Mouse (Mus musculus) ES-E14 (cell line): ENCODE measurements around the gene Gfpt1. TPM values are rescaled to one million over a fixed set of nuclear protein-coding genes. Genes with fewer than 3 reads are reported as not detected.
"Not testable (repeated sequence)": the region's sequence is repeated elsewhere in the genome, so short reads cannot be mapped to it uniquely, and the experiment has no call there.

Experiments used
- DNase-seq: peaks from one replicate; pipeline ENCODE4 v3.0.0-alpha.2; 2013; ENCODE audit warnings: low read depth, low spot score
- H3K27ac ChIP-seq: 2 replicates; pipeline ENCODE4 v1.5.1; 2012; ENCODE audit warnings: low read depth, mild to moderate bottlenecking, low read length, moderate library complexity, mixed read lengths; ENCODE audit not compliant: poor library complexity, insufficient read depth, severe bottlenecking
- H3K36me3 ChIP-seq: 2 replicates; pipeline ENCODE4 v1.6.1; 2012; ENCODE audit warnings: mild to moderate bottlenecking, low read length, moderate library complexity, mixed read lengths; ENCODE audit not compliant: control insufficient read depth, poor library complexity, insufficient read depth, severe bottlenecking
- H3K4me1 ChIP-seq, 2 experiments: fragments of 150-350 bp in 1 of 2; sonication (generic) in 1 of 2; 2 replicates each; pipeline ENCODE4 v1.6.1; 2012; ENCODE audit warnings: low read length in 2 of 2, mild to moderate bottlenecking in 1 of 2, mixed read lengths in 1 of 2; ENCODE audit not compliant: control insufficient read depth in 2 of 2, insufficient read depth in 2 of 2, poor library complexity in 1 of 2
- H3K4me3 ChIP-seq, 2 experiments: fragments of 150-350 bp in 1 of 2; sonication (generic) in 1 of 2; 2 replicates each; pipeline ENCODE4 v1.5.1; 2012; ENCODE audit warnings: low read length in 2 of 2, low read depth in 1 of 2, mild to moderate bottlenecking in 1 of 2, mixed read lengths in 1 of 2; ENCODE audit not compliant: insufficient read depth in 1 of 2, poor library complexity in 1 of 2, severe bottlenecking in 1 of 2
- H3K9ac ChIP-seq: 2 replicates; pipeline ENCODE4 v1.6.1; 2012; ENCODE audit warnings: low read depth, mild to moderate bottlenecking, low read length, mixed read lengths; ENCODE audit not compliant: poor library complexity, insufficient read depth, severe bottlenecking
- H3K9me3 ChIP-seq: fragments of 150-350 bp; sonication (generic); 2 replicates; pipeline ENCODE4 v1.6.1; 2012; ENCODE audit warnings: low read depth, mild to moderate bottlenecking, low read length; ENCODE audit not compliant: control insufficient read depth, insufficient read depth
- CHD2 ChIP-seq: IDR thresholded peaks from 2 replicates; pipeline ENCODE4 v1.6.1; 2014; ENCODE audit warnings: mild to moderate bottlenecking, low read depth, low read length, inconsistent platforms
- HCFC1 ChIP-seq: IDR thresholded peaks from 2 replicates; pipeline ENCODE4 v1.6.1; 2012; ENCODE audit warnings: low read length, inconsistent platforms, borderline replicate concordance; ENCODE audit not compliant: insufficient read depth
- MAFK ChIP-seq: IDR thresholded peaks from 2 replicates; pipeline ENCODE4 v1.6.1; 2014; ENCODE audit warnings: mild to moderate bottlenecking, low read depth, low read length, inconsistent platforms; ENCODE audit not compliant: insufficient read depth
- ZC3H11A ChIP-seq: IDR thresholded peaks from 2 replicates; pipeline ENCODE4 v1.6.1; 2012; ENCODE audit warnings: low read depth, mild to moderate bottlenecking, inconsistent platforms, low read length, borderline replicate concordance
- ZNF384 ChIP-seq: IDR thresholded peaks from 2 replicates; pipeline ENCODE4 v1.6.1; 2012; ENCODE audit warnings: low read depth, low read length, inconsistent platforms
- in situ Hi-C, 2 experiments: fragments of 600-800 bp; cut with MboI; formaldehyde crosslinking; loops; one replicate each; pipeline ENCODE4 v1.15.1; 2025; ENCODE audit warnings: low sequenced_read_pairs in 2 of 2, inconsistent platforms in 1 of 2; ENCODE audit not compliant: unreplicated experiment in 2 of 2
- total RNA-seq: library from RNA; depleted of rRNA; stranded (reverse); fragments of 300-350 nt; gene quantifications from 2 replicates; pipeline ENCODE4 v1.2.3, GENCODE M21; 2012

Gene Gfpt1
- total RNA-seq, 1 experiment, result 16.6 TPM

- in situ Hi-C loops, result no loop called here
- no peak for DNase-seq
- H3K9ac ChIP-seq, result no peak overlapping the region
- TF ChIP-seq MAFK, result no peak
- TF ChIP-seq ZC3H11A, result no peak
- no peak for TF ChIP-seq HCFC1
- no peak for TF ChIP-seq ZNF384
- TF ChIP-seq CHD2, result no peak
- H3K4me1 ChIP-seq, result peaks cover 0 to 9% of the 10 kb centered on the region in 2 experiments; a peak in 2 of 4 replicates
- H3K4me3 ChIP-seq, result no peak overlapping the region
- peaks cover 21% of the 10 kb centered on the region for H3K36me3 ChIP-seq
- H3K27ac ChIP-seq, result no peak overlapping the region
- no peaks in the 10 kb centered on the region for H3K9me3 ChIP-seq
These were observed 13.8 kb upstream of the Gfpt1 start for GRCm38 (mm10) chr6:87028881-87029280.

GRCm38 (mm10) chr6:87031310-87031709, 11.3 kb upstream of the Gfpt1 start:
- H3K4me3 ChIP-seq, in situ Hi-C loops, H3K9ac ChIP-seq, DNase-seq, H3K4me1 ChIP-seq, H3K9me3 ChIP-seq, H3K36me3 ChIP-seq, H3K27ac ChIP-seq: not testable (repeated sequence)

GRCm38 (mm10) chr6:87032401-87032800, 10.2 kb upstream of the Gfpt1 start:
- H3K36me3 ChIP-seq, result peaks cover 6% of the 10 kb centered on the region
- no peak overlapping the region for H3K9ac ChIP-seq
- H3K27ac ChIP-seq, result no peak overlapping the region
- TF ChIP-seq HCFC1, result no peak
- TF ChIP-seq ZNF384, result no peak
- no peak for TF ChIP-seq ZC3H11A
- no peak for TF ChIP-seq CHD2
- TF ChIP-seq MAFK, result no peak
- H3K4me3 ChIP-seq, result no peak overlapping the region
- in situ Hi-C loops, result no loop called here
- H3K9me3 ChIP-seq, result no peaks in the 10 kb centered on the region
- 0 out of 4 replicates have a peak, but pooled peaks cover 0 to 2% of the 10 kb centered on the region in 2 experiments for H3K4me1 ChIP-seq
- DNase-seq, result no peak

- H3K9me3 ChIP-seq, result no peaks in the 10 kb centered on the region
- 0 out of 4 replicates have a peak, but pooled peaks cover 0 to 2% of the 10 kb centered on the region in 2 experiments for H3K4me1 ChIP-seq
- in situ Hi-C loops, result no loop called here
- TF ChIP-seq HCFC1 (no peak), CHD2 (no peak), MAFK (no peak), ZC3H11A (no peak), ZNF384 (no peak)
- no peak overlapping the region for H3K9ac ChIP-seq
- no peak overlapping the region for H3K27ac ChIP-seq
- no peaks in the 10 kb centered on the region for H3K36me3 ChIP-seq
- DNase-seq, result no peak
- no peak overlapping the region for H3K4me3 ChIP-seq
These were observed 8.3 kb upstream of the Gfpt1 start for GRCm38 (mm10) chr6:87034395-87034794.

- no peak overlapping the region for H3K9ac ChIP-seq
- no peak for TF ChIP-seq ZC3H11A
- TF ChIP-seq HCFC1, result no peak
- TF ChIP-seq CHD2, result no peak
- TF ChIP-seq ZNF384, result no peak
- no peak for TF ChIP-seq MAFK
These were observed 4.6 kb upstream of the Gfpt1 start for GRCm38 (mm10) chr6:87037826-87038620.

More at GRCm38 (mm10) chr6:87037826-87038620, 4.6 kb upstream of the Gfpt1 start:
- in situ Hi-C loops, result no loop called here
- no peak overlapping the region for H3K27ac ChIP-seq
- no peak for DNase-seq
- no peaks in the 10 kb centered on the region for H3K4me1 ChIP-seq
- no peaks in the 10 kb centered on the region for H3K36me3 ChIP-seq
- H3K4me3 ChIP-seq, result no peak overlapping the region
- H3K9me3 ChIP-seq, result no peaks in the 10 kb centered on the region
